Mouse (Mus musculus) lung, postnatal 0 days (tissue): Measurements from ENCODE around the gene Ube2i. TPM values are rescaled to one million over a fixed set of nuclear protein-coding genes. Genes with fewer than 3 reads are reported as not detected.
A peak's percentile ranks its signal among the peaks of the same experiment; 100 is the strongest.

Source experiments
- ATAC-seq: fragments of 200-750 bp; cut with Nextera tagmentation; 2 replicates; pipeline ENCODE4 v1.8.0; 2017; ENCODE audit warnings: moderate library complexity
- DNase-seq: peaks from one replicate; pipeline ENCODE4 v3.0.0-alpha.2; 2016; ENCODE audit warnings: low spot score
- H3K27ac ChIP-seq: fragments of 300-500 bp; sonication (generic); 2 replicates; pipeline ENCODE4 v1.5.1; 2014; ENCODE audit warnings: antibody characterized with exemption, mild to moderate bottlenecking, low read length, mixed read lengths
- H3K27me3 ChIP-seq: fragments of 300-500 bp; sonication (generic); replicated peaks from 2 replicates; pipeline ENCODE4 v1.6.1; 2014; ENCODE audit warnings: low read length, mixed read lengths; ENCODE audit not compliant: insufficient read depth
- H3K36me3 ChIP-seq: fragments of 300-500 bp; sonication (generic); 2 replicates; pipeline ENCODE4 v1.6.1; 2014; ENCODE audit warnings: low read length, mixed read lengths; ENCODE audit not compliant: insufficient read depth
- H3K4me1 ChIP-seq: fragments of 300-500 bp; sonication (generic); 2 replicates; pipeline ENCODE4 v1.6.1; 2014; ENCODE audit warnings: antibody characterized with exemption, low read depth, low read length, mixed read lengths; ENCODE audit not compliant: insufficient read depth
- H3K4me2 ChIP-seq: fragments of 300-500 bp; sonication (generic); replicated peaks from 2 replicates; pipeline ENCODE4 v1.6.1; 2014; ENCODE audit warnings: low read depth, mild to moderate bottlenecking, low read length, moderate library complexity, mixed read lengths
- H3K4me3 ChIP-seq: fragments of 300-500 bp; sonication (generic); 2 replicates; pipeline ENCODE4 v1.5.1; 2014; ENCODE audit warnings: low read depth, low read length
- H3K9ac ChIP-seq: fragments of 300-500 bp; sonication (generic); replicated peaks from 2 replicates; pipeline ENCODE4 v1.6.1; 2014; ENCODE audit warnings: low read depth, mild to moderate bottlenecking
- H3K9me3 ChIP-seq: fragments of 300-500 bp; sonication (generic); 2 replicates; pipeline ENCODE4 v1.6.1; 2016; ENCODE audit warnings: low read length, mixed read lengths
- CTCF ChIP-seq: IDR thresholded peaks from 2 replicates; pipeline ENCODE4 v1.5.1; 2016; ENCODE audit warnings: antibody characterized with exemption, mild to moderate bottlenecking
- EP300 ChIP-seq: IDR thresholded peaks from 2 replicates; pipeline ENCODE4 v1.6.1; 2016; ENCODE audit warnings: antibody characterized with exemption, mild to moderate bottlenecking, control low read depth
- whole genome bisulfite sequencing: fragments of 180-500 bp; shearing (Covaris S2); extraction: QIAGEN DNeasy Blood & Tissue Kit; methylation state at CpG from one replicate; pipeline ENCODE4 v1.1.7; 2014; 5-methylcytosine and 5-hydroxymethylcytosine counted together
- polyA plus RNA-seq: library from polyadenylated mRNA; unstranded; fragments of >200 nt; fragmentation: Nextera tagmentation; extraction: Ambion mirVana; gene quantifications from 2 replicates; pipeline ENCODE4 v1.2.1, GENCODE M21; 2015

Gene Ube2i
- polyA plus RNA-seq, 1 experiment from 2014 or later = 477 TPM

GRCm38 (mm10) chr17:25257804-25258261 is 16.6 kb downstream of the Ube2i start:
- Histone ChIP-seq H3K36me3 (peaks cover 5% of the 10 kb centered on the region), H3K27me3 (peaks cover 5% of the 10 kb centered on the region; the same call in 1 of the 2 replicates), H3K9ac (no peak overlapping the region), H3K4me1 (peaks cover 7% of the 10 kb centered on the region; the same call in 1 of the 2 replicates), H3K4me2 (no peak overlapping the region), H3K27ac (no peak overlapping the region), H3K4me3 (no peak overlapping the region), H3K9me3 (no peaks in the 10 kb centered on the region)
- 49% methylated on average over 6 of the region's 6 CpGs for WGBS
- ATAC-seq = peak; percentile 20; the same call in 1 of the 2 replicates
- TF ChIP-seq EP300 = no peak
- TF ChIP-seq CTCF = no peak
- peak; percentile 36 for DNase-seq

GRCm38 (mm10) chr17:25256140-25256754 is 18.2 kb downstream of the Ube2i start, which contains the start of gene Baiap3:
Gene Baiap3, minus strand, starts transcription at chr17:25256364.
- peak within 1 kb of the TSS; percentile 8; the same call in 1 of the 2 replicates for H3K9ac ChIP-seq
- WGBS = 4% methylated on average over 31 of the region's 35 CpGs
- peak; percentile 49 for ATAC-seq

GRCm38 (mm10) chr17:25255110-25255509 is 19.3 kb downstream of the Ube2i start:
- TF ChIP-seq EP300 (no peak), CTCF (no peak)
- ATAC-seq (no peak), DNase-seq (no peak)
- peaks cover 7% of the 10 kb centered on the region; the same call in 1 of the 2 replicates for H3K4me1 ChIP-seq
- no peak overlapping the region for H3K9ac ChIP-seq
- H3K4me2 ChIP-seq = no peak overlapping the region
- H3K9me3 ChIP-seq = no peaks in the 10 kb centered on the region
- H3K4me3 ChIP-seq = no peak overlapping the region
- WGBS = 55% methylated on average over 2 of the region's 2 CpGs
- H3K27ac ChIP-seq = no peak overlapping the region
- no peaks in the 10 kb centered on the region for H3K36me3 ChIP-seq
- H3K27me3 ChIP-seq = peaks cover 5% of the 10 kb centered on the region; the same call in 1 of the 2 replicates

More at GRCm38 (mm10) chr17:25256140-25256754, 18.2 kb downstream of the Ube2i start, which contains the start of gene Baiap3:
- H3K9me3 ChIP-seq = no peaks in the 10 kb centered on the region
- peaks cover 5% of the 10 kb centered on the region; the same call in 1 of the 2 replicates for H3K27me3 ChIP-seq
- H3K27ac ChIP-seq = no peak within 1 kb of the TSS
- H3K36me3 ChIP-seq = no peaks in the 10 kb centered on the region
- peak within 1 kb of the TSS; percentile 56 for H3K4me2 ChIP-seq
- peaks cover 7% of the 10 kb centered on the region; the same call in 1 of the 2 replicates for H3K4me1 ChIP-seq
- TF ChIP-seq EP300 (no peak), CTCF (no peak)
- peak within 1 kb of the TSS; percentile 32 for H3K4me3 ChIP-seq
- peak; percentile 27 for DNase-seq

- no peak for DNase-seq
- ATAC-seq = no peak
- H3K27ac ChIP-seq = no peak overlapping the region
- H3K36me3 ChIP-seq = no peaks in the 10 kb centered on the region
- no peak for TF ChIP-seq CTCF
- TF ChIP-seq EP300 = no peak
- H3K9ac ChIP-seq = no peak overlapping the region
- no peak overlapping the region for H3K4me3 ChIP-seq
- 24% methylated on average over 10 of the region's 10 CpGs for whole genome bisulfite sequencing
- no peak overlapping the region for H3K4me2 ChIP-seq
- H3K4me1 ChIP-seq = peaks cover 7% of the 10 kb centered on the region; the same call in 1 of the 2 replicates
- H3K27me3 ChIP-seq = peaks cover 5% of the 10 kb centered on the region; the same call in 1 of the 2 replicates
- no peaks in the 10 kb centered on the region for H3K9me3 ChIP-seq
These were observed 20.7 kb downstream of the Ube2i start for GRCm38 (mm10) chr17:25253760-25254159.

- peaks cover 7% of the 10 kb centered on the region; the same call in 1 of the 2 replicates for H3K4me1 ChIP-seq
- ATAC-seq (no peak), DNase-seq (no peak)
- H3K9ac ChIP-seq = no peak overlapping the region
- peaks cover 5% of the 10 kb centered on the region; the same call in 1 of the 2 replicates for H3K27me3 ChIP-seq
- no peak overlapping the region for H3K27ac ChIP-seq
- H3K9me3 ChIP-seq = no peaks in the 10 kb centered on the region
- 35% methylated on average over 3 of the region's 3 CpGs for WGBS
- no peaks in the 10 kb centered on the region for H3K36me3 ChIP-seq
- no peak overlapping the region for H3K4me3 ChIP-seq
- TF ChIP-seq EP300 (no peak), CTCF (no peak)
- H3K4me2 ChIP-seq = no peak overlapping the region
These were observed 21.8 kb downstream of the Ube2i start for GRCm38 (mm10) chr17:25252643-25253042.

GRCm38 (mm10) chr17:25250181-25250835 is 24.1 kb downstream of the Ube2i start:
- DNase-seq = no peak
- Histone ChIP-seq H3K36me3 (no peaks in the 10 kb centered on the region), H3K27ac (no peak overlapping the region), H3K9me3 (no peaks in the 10 kb centered on the region), H3K27me3 (peaks cover 5% of the 10 kb centered on the region; the same call in 1 of the 2 replicates), H3K4me1 (no peaks in the 10 kb centered on the region), H3K4me3 (no peak overlapping the region), H3K4me2 (no peak overlapping the region), H3K9ac (no peak overlapping the region)
- WGBS = 64% methylated on average over 8 of the region's 8 CpGs
- TF ChIP-seq EP300 = no peak
- no peak for TF ChIP-seq CTCF
- ATAC-seq = no peak
